Mouse (Mus musculus) lung, postnatal 4 days (tissue): Measurements from ENCODE around the gene Nedd9.

Source experiments
- DNase-seq, 2 experiments: peaks; one replicate each; pipeline ENCODE4 v3.0.0; 2021

Gene Nedd9

GRCm38 (mm10) chr13:41453227-41454193, 33.7 kb downstream of the Nedd9 start:
- no peak for DNase-seq

- no peak for DNase-seq
These were observed 36.3 kb downstream of the Nedd9 start for GRCm38 (mm10) chr13:41450821-41451220.

GRCm38 (mm10) chr13:41449211-41449610, 38.0 kb downstream of the Nedd9 start:
- no peak for DNase-seq

- no peak for DNase-seq
These were observed 40.0 kb downstream of the Nedd9 start for GRCm38 (mm10) chr13:41447209-41447608.

GRCm38 (mm10) chr13:41446591-41446990, 40.6 kb downstream of the Nedd9 start:
- no peak for DNase-seq

GRCm38 (mm10) chr13:41445067-41445808, 41.9 kb downstream of the Nedd9 start:
- no peak for DNase-seq

- no peak for DNase-seq
These were observed 42.9 kb downstream of the Nedd9 start for GRCm38 (mm10) chr13:41444230-41444629.

GRCm38 (mm10) chr13:41442145-41442544, 45.0 kb downstream of the Nedd9 start:
- DNase-seq = no peak

GRCm38 (mm10) chr13:41440205-41440604, 47.0 kb downstream of the Nedd9 start:
- DNase-seq = no peak

- peak; percentile 26 to 38 for DNase-seq
These were observed 49.8 kb downstream of the Nedd9 start for GRCm38 (mm10) chr13:41437390-41437789.

- DNase-seq = peak in 1 of 2 experiments; percentile 54
These were observed 50.4 kb downstream of the Nedd9 start for GRCm38 (mm10) chr13:41436731-41437130.

GRCm38 (mm10) chr13:41433201-41433600, 54.0 kb downstream of the Nedd9 start:
- DNase-seq = peak; percentile 51 to 52

- no peak for DNase-seq
These were observed 55.4 kb downstream of the Nedd9 start for GRCm38 (mm10) chr13:41431795-41432194.

GRCm38 (mm10) chr13:41427046-41427445, 60.1 kb downstream of the Nedd9 start:
- no peak for DNase-seq

GRCm38 (mm10) chr13:41423463-41424074, 63.6 kb downstream of the Nedd9 start:
- peak; percentile 27 to 38 for DNase-seq

- no peak for DNase-seq
These were observed 64.6 kb downstream of the Nedd9 start for GRCm38 (mm10) chr13:41422581-41422980.

- DNase-seq = no peak
These were observed 66.8 kb downstream of the Nedd9 start for GRCm38 (mm10) chr13:41420376-41420775.

GRCm38 (mm10) chr13:41418198-41418869, 68.8 kb downstream of the Nedd9 start:
- no peak for DNase-seq

GRCm38 (mm10) chr13:41416065-41417016, 70.8 kb downstream of the Nedd9 start:
- DNase-seq = no peak

- DNase-seq = peak; percentile 30 to 60
These were observed 76.7 kb downstream of the Nedd9 start for GRCm38 (mm10) chr13:41410191-41411074.
